Mouse (Mus musculus) MEL-GATA-1-ER (cell line): Measurements from ENCODE around the gene AI661453.
A peak's percentile ranks its signal among the peaks of the same experiment; 100 is the strongest.

Experiments
- DNase-seq: peaks from one replicate; pipeline ENCODE4 v3.0.0-alpha.2; 2012; ENCODE audit warnings: low read depth; ENCODE audit errors: extremely low read depth

AI661453 gene

GRCm38 (mm10) chr17:47440359-47440890 is 4.0 kb downstream of the AI661453 start:
- DNase-seq, result no peak

GRCm38 (mm10) chr17:47441296-47442051 is 5.1 kb downstream of the AI661453 start:
- no peak for DNase-seq

- DNase-seq, result no peak
These were observed 5.9 kb downstream of the AI661453 start for GRCm38 (mm10) chr17:47442271-47442670.

- no peak for DNase-seq
These were observed 7.7 kb downstream of the AI661453 start for GRCm38 (mm10) chr17:47444113-47444512.

GRCm38 (mm10) chr17:47445518-47445917 is 9.1 kb downstream of the AI661453 start:
- DNase-seq, result no peak

GRCm38 (mm10) chr17:47446025-47446424 is 9.6 kb downstream of the AI661453 start:
- DNase-seq, result no peak

- no peak for DNase-seq
These were observed 10.1 kb downstream of the AI661453 start for GRCm38 (mm10) chr17:47446561-47446960.

GRCm38 (mm10) chr17:47448523-47449372 is 12.3 kb downstream of the AI661453 start:
- no peak for DNase-seq

- DNase-seq, result no peak
These were observed 13.0 kb downstream of the AI661453 start for GRCm38 (mm10) chr17:47449432-47449831.

- no peak for DNase-seq
These were observed 13.8 kb downstream of the AI661453 start for GRCm38 (mm10) chr17:47450239-47450638.

- DNase-seq, result no peak
These were observed 14.6 kb downstream of the AI661453 start for GRCm38 (mm10) chr17:47450880-47451565.

GRCm38 (mm10) chr17:47452886-47453285 is 16.5 kb downstream of the AI661453 start:
- no peak for DNase-seq

GRCm38 (mm10) chr17:47454675-47455074 is 18.3 kb downstream of the AI661453 start:
- peak; percentile 85 for DNase-seq

- no peak for DNase-seq
These were observed 21.9 kb downstream of the AI661453 start for GRCm38 (mm10) chr17:47458310-47458709.

GRCm38 (mm10) chr17:47458936-47459335 is 22.5 kb downstream of the AI661453 start:
- no peak for DNase-seq

GRCm38 (mm10) chr17:47459341-47459919 is 23.0 kb downstream of the AI661453 start:
- DNase-seq, result no peak

- DNase-seq, result no peak
These were observed 25.3 kb downstream of the AI661453 start for GRCm38 (mm10) chr17:47461688-47462087.

- DNase-seq, result no peak
These were observed 25.8 kb downstream of the AI661453 start for GRCm38 (mm10) chr17:47462209-47462608.

- DNase-seq, result no peak
These were observed 26.4 kb downstream of the AI661453 start for GRCm38 (mm10) chr17:47462728-47463388.

- DNase-seq, result no peak
These were observed 28.0 kb downstream of the AI661453 start for GRCm38 (mm10) chr17:47464248-47464965.
